Mouse (Mus musculus): ENCODE data around the gene Npm1. TPM values are rescaled to one million over a fixed set of nuclear protein-coding genes. Genes with fewer than 3 reads are reported as not detected.

Gene Npm1
- polyA plus RNA-seq (2014; fragmentation: Nextera tagmentation; extraction: Ambion mirVana) = 1,326 and 1,437 TPM in 2 replicates

DNA sequence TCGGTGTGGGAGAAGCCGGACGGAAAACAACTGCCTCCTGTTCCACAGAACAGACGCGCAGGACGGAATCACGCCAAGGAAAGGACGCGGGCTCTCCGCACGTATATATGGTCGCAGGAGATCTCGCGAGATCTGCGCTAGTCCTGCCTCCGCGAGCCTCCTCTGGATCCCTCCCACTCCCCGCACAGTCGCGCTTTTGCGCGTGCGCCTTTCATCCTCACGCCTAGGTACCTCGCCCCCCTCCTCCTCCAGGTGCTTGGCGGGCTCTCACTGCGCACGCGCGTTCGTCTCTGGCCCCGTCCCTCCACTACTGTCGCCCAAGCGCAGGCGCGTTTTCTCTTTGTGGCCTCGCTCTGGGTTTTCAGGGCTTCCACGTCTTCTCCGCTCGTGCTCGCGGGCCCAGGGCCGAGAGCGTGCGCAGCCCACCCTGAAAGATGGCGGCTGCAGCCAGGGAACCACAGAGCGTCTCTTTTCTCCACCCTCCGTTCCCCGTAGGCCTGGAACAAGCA lies at the start of gene Npm1:
TSS of gene Npm1 (minus strand) at position 209 of the 509 bp plus-strand sequence.
- peak within 1 kb of the TSS; percentile 97 for H3K9ac ChIP-seq (replicated peaks; ENCODE audit: low read length)
- peaks cover 6% of the 10 kb centered on the region; the same call in 1 of the 2 replicates for H3K36me3 ChIP-seq (replicated peaks; ENCODE audit: control insufficient read depth, insufficient read depth, low read depth, low read length)
- peak within 1 kb of the TSS; percentile 88 for H3K27ac ChIP-seq (replicated peaks; ENCODE audit: low read depth, low read length)
- DNase-seq (ENCODE audit: low spot score) (peak; percentile 100), ATAC-seq (replicated peaks; ENCODE audit: insufficient number of reproducible peaks, low FRiP score, low TSS enrichment, low read depth) (peak; percentile 95)
- no peaks in the 10 kb centered on the region for H3K4me1 ChIP-seq (ENCODE audit: control insufficient read depth, insufficient read depth, low read length)
- 2% methylated on average over 49 of the region's 49 CpGs for WGBS
- no peaks in the 10 kb centered on the region for H3K9me3 ChIP-seq (replicated peaks; ENCODE audit: control insufficient read depth, low read length)
- H3K4me2 ChIP-seq (ENCODE audit: low read depth, low read length) = peak within 1 kb of the TSS; percentile 53
- H3K4me3 ChIP-seq (ENCODE audit: low read depth, low read length) = peak within 1 kb of the TSS; percentile 100
- H3K27me3 ChIP-seq (ENCODE audit: control insufficient read depth, insufficient read depth, low read length) = no peaks in the 10 kb centered on the region

DNA sequence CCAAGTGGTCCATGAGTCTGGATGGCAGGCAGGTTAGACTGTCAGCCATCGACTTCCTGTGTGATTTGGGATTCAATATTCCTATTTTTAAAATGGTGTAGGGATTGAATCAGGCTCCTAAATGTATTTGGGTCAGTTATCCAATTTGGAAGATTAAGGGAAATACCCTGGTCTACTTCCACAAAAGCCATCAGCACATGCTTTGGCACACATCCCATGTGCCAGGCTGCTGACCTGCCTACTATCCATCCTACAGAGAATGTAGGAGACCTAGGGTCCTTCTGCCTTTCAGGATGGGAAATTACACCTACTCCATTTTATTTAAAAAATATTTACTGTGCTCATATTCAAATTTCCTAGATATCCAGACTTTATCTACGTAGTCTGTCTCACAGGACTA lies 44.4 kb upstream of the Npm1 start:
- H3K9me3 ChIP-seq (replicated peaks; ENCODE audit: control insufficient read depth, low read length) = no peaks in the 10 kb centered on the region
- DNase-seq (ENCODE audit: low spot score) = no peak
- no peaks in the 10 kb centered on the region for H3K36me3 ChIP-seq (replicated peaks; ENCODE audit: control insufficient read depth, insufficient read depth, low read depth, low read length)
- no peak overlapping the region for H3K27ac ChIP-seq (replicated peaks; ENCODE audit: low read depth, low read length)
- peaks cover 41% of the 10 kb centered on the region for H3K27me3 ChIP-seq (ENCODE audit: control insufficient read depth, insufficient read depth, low read length)
- H3K9ac ChIP-seq (replicated peaks; ENCODE audit: low read length) = no peak overlapping the region
- no peak for ATAC-seq (replicated peaks; ENCODE audit: insufficient number of reproducible peaks, low FRiP score, low TSS enrichment, low read depth)
- 84% methylated on average over 2 of the region's 2 CpGs for WGBS
- no peak overlapping the region for H3K4me3 ChIP-seq (ENCODE audit: low read depth, low read length)
- no peaks in the 10 kb centered on the region; the same call in none of the 2 replicates for H3K4me1 ChIP-seq (ENCODE audit: control insufficient read depth, insufficient read depth, low read length)
- no peak overlapping the region for H3K4me2 ChIP-seq (ENCODE audit: low read depth, low read length)

DNA sequence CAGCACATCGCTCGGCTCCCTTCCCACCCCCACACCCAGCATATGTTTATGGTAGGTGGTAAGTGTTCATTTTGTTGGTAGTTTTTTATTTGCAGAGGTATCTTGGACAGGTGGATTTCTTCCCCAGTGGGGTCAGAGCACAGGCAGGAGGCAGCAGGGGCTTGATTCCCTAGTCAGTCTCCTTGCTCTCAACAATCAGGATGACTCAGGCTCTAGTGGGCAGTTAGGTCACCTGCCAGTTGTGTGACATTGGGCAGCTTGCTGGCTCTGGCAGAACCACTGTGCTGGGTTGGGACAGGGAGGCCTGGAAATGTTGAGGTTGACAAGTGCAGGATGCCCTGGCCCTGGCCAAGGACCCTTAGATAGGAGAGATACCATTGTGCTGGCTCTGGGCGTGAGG lies 42.0 kb upstream of the Npm1 start:
- DNase-seq (ENCODE audit: low spot score) = no peak
- ATAC-seq (replicated peaks; ENCODE audit: insufficient number of reproducible peaks, low FRiP score, low TSS enrichment, low read depth) = no peak
- no peak overlapping the region for H3K4me3 ChIP-seq (ENCODE audit: low read depth, low read length)
- 8% methylated on average over 3 of the region's 3 CpGs for WGBS
- H3K27me3 ChIP-seq (ENCODE audit: control insufficient read depth, insufficient read depth, low read length) = peaks cover 64% of the 10 kb centered on the region
- H3K9me3 ChIP-seq (replicated peaks; ENCODE audit: control insufficient read depth, low read length) = no peaks in the 10 kb centered on the region
- H3K4me1 ChIP-seq (ENCODE audit: control insufficient read depth, insufficient read depth, low read length) = peaks cover 9% of the 10 kb centered on the region
- H3K36me3 ChIP-seq (replicated peaks; ENCODE audit: control insufficient read depth, insufficient read depth, low read depth, low read length) = no peaks in the 10 kb centered on the region
- H3K4me2 ChIP-seq (ENCODE audit: low read depth, low read length) = no peak overlapping the region
- no peak overlapping the region for H3K9ac ChIP-seq (replicated peaks; ENCODE audit: low read length)
- H3K27ac ChIP-seq (replicated peaks; ENCODE audit: low read depth, low read length) = no peak overlapping the region

DNA sequence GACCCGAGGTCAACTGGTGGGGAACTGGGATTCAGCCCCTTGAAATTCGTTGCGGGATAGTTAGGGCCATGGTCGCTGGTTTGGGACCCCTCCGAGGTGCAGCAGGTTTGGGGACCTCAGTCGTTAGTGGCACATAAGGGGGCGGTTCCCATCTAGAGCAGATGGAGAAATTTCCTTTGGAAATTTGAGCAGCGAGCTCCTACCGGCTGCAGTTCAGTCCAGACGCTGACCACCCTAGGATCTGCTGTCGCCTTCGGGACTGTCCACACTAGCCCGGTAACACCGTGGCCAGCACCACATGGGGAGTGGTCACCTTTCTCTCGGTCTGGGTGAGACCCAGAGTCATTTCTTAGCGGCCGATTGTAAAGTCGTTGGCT lies 41.3 kb upstream of the Npm1 start:
- DNase-seq (ENCODE audit: low spot score) (peak; percentile 27), ATAC-seq (replicated peaks; ENCODE audit: insufficient number of reproducible peaks, low FRiP score, low TSS enrichment, low read depth) (no peak)
- H3K36me3 ChIP-seq (replicated peaks; ENCODE audit: control insufficient read depth, insufficient read depth, low read depth, low read length) = no peaks in the 10 kb centered on the region
- H3K4me2 ChIP-seq (ENCODE audit: low read depth, low read length) = peak overlapping the region; percentile 14; the same call in 1 of the 2 replicates
- no peak overlapping the region; the same call in 1 of the 2 replicates for H3K9ac ChIP-seq (replicated peaks; ENCODE audit: low read length)
- no peaks in the 10 kb centered on the region for H3K9me3 ChIP-seq (replicated peaks; ENCODE audit: control insufficient read depth, low read length)
- 0 out of 2 replicates have a peak overlapping the region, but pooled peaks have one; percentile 13 for H3K4me3 ChIP-seq (ENCODE audit: low read depth, low read length)
- peaks cover 68% of the 10 kb centered on the region for H3K27me3 ChIP-seq (ENCODE audit: control insufficient read depth, insufficient read depth, low read length)
- WGBS = 1% methylated on average over 18 of the region's 18 CpGs
- peaks cover 9% of the 10 kb centered on the region for H3K4me1 ChIP-seq (ENCODE audit: control insufficient read depth, insufficient read depth, low read length)
- H3K27ac ChIP-seq (replicated peaks; ENCODE audit: low read depth, low read length) = no peak overlapping the region

DNA sequence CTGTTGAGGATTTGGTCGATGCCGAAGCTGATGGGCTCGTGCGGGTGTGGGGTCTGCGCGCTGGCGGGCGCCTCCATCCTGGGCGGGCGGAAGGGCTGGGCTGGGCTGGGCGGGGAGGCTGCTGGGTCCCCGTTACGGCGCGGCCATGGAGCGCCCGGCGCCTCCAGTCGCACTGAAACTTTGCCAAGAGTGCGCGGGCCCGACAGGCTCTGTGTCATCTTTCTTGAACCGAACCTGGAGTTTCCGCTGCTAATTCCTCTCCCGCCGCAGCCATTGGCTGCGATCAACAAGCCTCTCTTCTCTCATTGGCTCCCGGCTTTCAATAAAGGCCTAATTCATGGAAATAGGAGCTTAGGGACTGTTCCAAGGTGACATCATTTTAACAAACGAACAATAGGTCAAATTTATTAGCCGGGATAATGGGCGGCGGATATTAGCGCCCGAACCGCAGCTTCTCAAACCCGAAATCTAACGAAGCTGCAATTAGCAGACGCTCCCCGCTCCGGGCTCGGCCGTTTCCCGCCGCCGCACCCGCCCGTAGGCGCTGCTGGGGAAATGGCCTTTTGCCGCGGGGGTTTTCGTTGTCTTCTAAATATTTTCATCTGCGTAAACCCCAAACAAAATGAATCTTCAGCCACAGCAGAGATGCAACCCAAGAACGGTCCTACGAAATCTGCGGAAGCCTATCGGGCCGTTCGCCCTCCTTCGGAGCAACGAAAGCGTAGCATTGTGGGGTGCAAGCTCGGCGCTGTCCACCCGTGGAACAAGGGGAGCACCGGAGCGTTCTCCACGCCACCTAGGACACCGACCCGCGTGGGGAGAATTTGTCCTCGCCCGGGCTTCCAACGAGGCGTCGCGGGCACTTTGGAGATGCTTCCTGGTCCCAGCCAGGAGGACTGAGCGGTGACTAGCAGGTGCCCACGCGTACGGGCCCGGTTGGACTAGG lies 40.6 kb upstream of the Npm1 start, which contains the start of gene Tlx3:
TSS of gene Tlx3 (minus strand) at position 207 of the 946 bp plus-strand sequence.
- H3K4me3 ChIP-seq (ENCODE audit: low read depth, low read length) = peak within 1 kb of the TSS; percentile 25
- peak; percentile 44 for ATAC-seq (replicated peaks; ENCODE audit: insufficient number of reproducible peaks, low FRiP score, low TSS enrichment, low read depth)
- peak within 1 kb of the TSS; percentile 49 for H3K4me2 ChIP-seq (ENCODE audit: low read depth, low read length)
- peaks cover 71% of the 10 kb centered on the region for H3K27me3 ChIP-seq (ENCODE audit: control insufficient read depth, insufficient read depth, low read length)
- H3K4me1 ChIP-seq (ENCODE audit: control insufficient read depth, insufficient read depth, low read length) = peaks cover 9% of the 10 kb centered on the region
- H3K9me3 ChIP-seq (replicated peaks; ENCODE audit: control insufficient read depth, low read length) = no peaks in the 10 kb centered on the region
- peak within 1 kb of the TSS; percentile 33; the same call in 1 of the 2 replicates for H3K9ac ChIP-seq (replicated peaks; ENCODE audit: low read length)
- under 1% methylated on average over 78 of the region's 81 CpGs for WGBS
- H3K27ac ChIP-seq (replicated peaks; ENCODE audit: low read depth, low read length) = 0 out of 2 replicates have a peak within 1 kb of the TSS, but pooled peaks have one; percentile 6
- DNase-seq (ENCODE audit: low spot score) = peak; percentile 77
- no peaks in the 10 kb centered on the region for H3K36me3 ChIP-seq (replicated peaks; ENCODE audit: control insufficient read depth, insufficient read depth, low read depth, low read length)

DNA sequence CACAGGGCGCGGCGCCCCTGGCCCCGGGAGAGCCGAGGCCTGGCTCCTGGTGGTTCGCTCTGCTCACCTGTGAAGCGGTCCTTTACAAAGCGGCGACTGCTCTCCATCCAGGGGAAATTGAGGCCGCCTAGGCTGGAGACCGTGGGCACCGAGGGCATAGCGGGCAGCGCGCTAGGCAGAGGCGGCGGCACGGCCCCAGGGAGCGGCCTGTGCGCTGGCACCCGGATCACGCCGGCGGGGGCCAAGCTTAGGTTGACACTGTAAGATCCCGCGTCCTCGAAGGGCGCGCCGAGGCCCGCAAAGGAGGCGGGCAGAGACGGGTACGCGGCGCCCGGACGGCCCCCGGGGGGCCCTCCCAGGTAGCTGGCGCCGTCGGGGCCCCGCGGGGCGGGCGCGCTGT lies 40.0 kb upstream of the Npm1 start:
- 0 out of 2 replicates have a peak overlapping the region, but pooled peaks have one; percentile 6 for H3K27ac ChIP-seq (replicated peaks; ENCODE audit: low read depth, low read length)
- under 1% methylated on average over 46 of the region's 47 CpGs for WGBS
- peaks cover 78% of the 10 kb centered on the region for H3K27me3 ChIP-seq (ENCODE audit: control insufficient read depth, insufficient read depth, low read length)
- peak overlapping the region; percentile 49 for H3K4me2 ChIP-seq (ENCODE audit: low read depth, low read length)
- DNase-seq (ENCODE audit: low spot score) (no peak), ATAC-seq (replicated peaks; ENCODE audit: insufficient number of reproducible peaks, low FRiP score, low TSS enrichment, low read depth) (0 out of 2 replicates have a peak, but pooled peaks have one; percentile 11)
- H3K9ac ChIP-seq (replicated peaks; ENCODE audit: low read length) = 0 out of 2 replicates have a peak overlapping the region, but pooled peaks have one; percentile 33
- H3K4me1 ChIP-seq (ENCODE audit: control insufficient read depth, insufficient read depth, low read length) = peaks cover 9% of the 10 kb centered on the region
- H3K9me3 ChIP-seq (replicated peaks; ENCODE audit: control insufficient read depth, low read length) = no peaks in the 10 kb centered on the region
- H3K4me3 ChIP-seq (ENCODE audit: low read depth, low read length) = peak overlapping the region; percentile 25
- H3K36me3 ChIP-seq (replicated peaks; ENCODE audit: control insufficient read depth, insufficient read depth, low read depth, low read length) = no peaks in the 10 kb centered on the region

DNA sequence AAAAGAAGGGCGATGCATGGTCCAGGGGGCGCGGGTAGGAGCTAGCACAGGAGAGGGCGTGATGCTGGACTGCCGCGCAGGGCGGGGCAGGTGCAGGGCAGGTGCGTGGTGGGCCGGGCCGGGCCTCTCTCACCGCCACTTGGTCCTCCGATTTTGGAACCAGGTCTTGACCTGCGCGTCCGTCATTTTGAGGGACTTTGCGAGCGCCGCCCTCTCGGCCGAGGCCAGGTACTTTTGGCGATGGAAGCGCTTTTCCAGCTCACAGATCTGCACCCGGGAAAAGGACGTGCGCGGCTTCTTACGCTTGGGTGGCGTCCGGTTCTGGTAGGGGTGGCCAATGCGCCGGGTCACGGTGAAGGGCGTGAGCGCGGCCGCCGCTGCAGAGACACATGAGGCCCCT lies 39.3 kb upstream of the Npm1 start:
- H3K9me3 ChIP-seq (replicated peaks; ENCODE audit: control insufficient read depth, low read length) = no peaks in the 10 kb centered on the region
- H3K4me1 ChIP-seq (ENCODE audit: control insufficient read depth, insufficient read depth, low read length) = peaks cover 9% of the 10 kb centered on the region
- H3K4me3 ChIP-seq (ENCODE audit: low read depth, low read length) = peak overlapping the region; percentile 25
- H3K9ac ChIP-seq (replicated peaks; ENCODE audit: low read length) = no peak overlapping the region
- WGBS = 1% methylated on average over 28 of the region's 37 CpGs
- H3K4me2 ChIP-seq (ENCODE audit: low read depth, low read length) = no peak overlapping the region
- ATAC-seq (replicated peaks; ENCODE audit: insufficient number of reproducible peaks, low FRiP score, low TSS enrichment, low read depth) = no peak
- H3K27ac ChIP-seq (replicated peaks; ENCODE audit: low read depth, low read length) = no peak overlapping the region
- H3K36me3 ChIP-seq (replicated peaks; ENCODE audit: control insufficient read depth, insufficient read depth, low read depth, low read length) = no peaks in the 10 kb centered on the region
- H3K27me3 ChIP-seq (ENCODE audit: control insufficient read depth, insufficient read depth, low read length) = peaks cover 84% of the 10 kb centered on the region
- no peak for DNase-seq (ENCODE audit: low spot score)

Measured in embryonic facial prominence, embryonic 11.5 days (tissue).